Mouse (Mus musculus) kidney, embryonic 16.5 days (tissue): Measurements from ENCODE around the gene Gng5. TPM values are rescaled to one million over a fixed set of nuclear protein-coding genes. Genes with fewer than 3 reads are reported as not detected.

ENCODE experiments used
- ATAC-seq: fragments of 200-750 bp; cut with Nextera tagmentation; 2 replicates; pipeline ENCODE4 v1.8.0; 2017; ENCODE audit warnings: moderate TSS enrichment; ENCODE audit not compliant: low FRiP score, low TSS enrichment
- H3K27ac ChIP-seq: fragments of 300-500 bp; sonication (generic); 2 replicates; pipeline ENCODE4 v1.5.1; 2014; ENCODE audit warnings: low read length
- H3K27me3 ChIP-seq: fragments of 300-500 bp; sonication (generic); 2 replicates; pipeline ENCODE4 v1.6.1; 2014; ENCODE audit warnings: low read length, control low read depth, mixed read lengths; ENCODE audit not compliant: insufficient read depth
- H3K36me3 ChIP-seq: fragments of 300-500 bp; sonication (generic); 2 replicates; pipeline ENCODE4 v1.6.1; 2014; ENCODE audit warnings: low read length, control low read depth, mixed read lengths; ENCODE audit not compliant: insufficient read depth
- H3K4me1 ChIP-seq: fragments of 300-500 bp; sonication (generic); 2 replicates; pipeline ENCODE4 v1.6.1; 2014; ENCODE audit warnings: low read length, control low read depth, mixed read lengths; ENCODE audit not compliant: insufficient read depth
- H3K4me2 ChIP-seq: fragments of 300-500 bp; sonication (generic); replicated peaks from 2 replicates; pipeline ENCODE4 v1.6.1; 2014; ENCODE audit warnings: low read depth, low read length
- H3K4me3 ChIP-seq: fragments of 300-500 bp; sonication (generic); 2 replicates; pipeline ENCODE4 v1.5.1; 2014; ENCODE audit warnings: mild to moderate bottlenecking, low read length
- H3K9ac ChIP-seq: fragments of 300-500 bp; sonication (generic); replicated peaks from 2 replicates; pipeline ENCODE4 v1.6.1; 2014; ENCODE audit warnings: low read length
- H3K9me3 ChIP-seq: fragments of 300-500 bp; sonication (generic); 2 replicates; pipeline ENCODE4 v1.6.1; 2016; ENCODE audit warnings: low read length, control low read depth
- WGBS: fragments of 180-500 bp; shearing (Covaris S2); extraction: QIAGEN DNeasy Blood & Tissue Kit; methylation state at CpG from one replicate; pipeline ENCODE4 v1.1.7; 2014; 5-methylcytosine and 5-hydroxymethylcytosine counted together
- polyA plus RNA-seq: library from polyadenylated mRNA; unstranded; fragments of >200 nt; fragmentation: Nextera tagmentation; extraction: Ambion mirVana; gene quantifications from 2 replicates; pipeline ENCODE4 v1.2.1, GENCODE M21; 2015

Gene Gng5
- 865 and 917 TPM in 2 replicates for polyA plus RNA-seq

GRCm38 (mm10) chr3:146499431-146500002 lies at the start of gene Gng5, which contains the start of gene Spata1:
TSS of gene Gng5 (plus strand) at chr3:146499807.
TSS of gene Spata1 (minus strand) at chr3:146499753.
- peak within 1 kb of the TSS; percentile 97 for H3K27ac ChIP-seq
- peak; percentile 96 for ATAC-seq
- peaks cover 27% of the 10 kb centered on the region for H3K4me1 ChIP-seq
- H3K9ac ChIP-seq = peak within 1 kb of the TSS; percentile 98
- WGBS = 0% methylated on average over 47 of the region's 88 CpGs
- H3K4me3 ChIP-seq = peak within 1 kb of the TSS; percentile 95
- H3K4me2 ChIP-seq = peak within 1 kb of the TSS; percentile 84
- peaks cover 8% of the 10 kb centered on the region for H3K36me3 ChIP-seq
- H3K27me3 ChIP-seq = no peaks in the 10 kb centered on the region
- H3K9me3 ChIP-seq = no peaks in the 10 kb centered on the region

GRCm38 (mm10) chr3:146450371-146450841 lies 49.2 kb upstream of the Gng5 start:
- Histone ChIP-seq H3K4me1 (peaks cover 10% of the 10 kb centered on the region; the same call in 1 of the 2 replicates), H3K27me3 (no peaks in the 10 kb centered on the region), H3K4me3 (peak overlapping the region; percentile 75), H3K27ac (peak overlapping the region; percentile 93), H3K4me2 (peak overlapping the region; percentile 85), H3K9ac (peak overlapping the region; percentile 90), H3K36me3 (peaks cover 4% of the 10 kb centered on the region; the same call in 1 of the 2 replicates), H3K9me3 (0 out of 2 replicates have a peak, but pooled peaks cover 5% of the 10 kb centered on the region)
- WGBS = 0% methylated on average over 29 of the region's 29 CpGs
- ATAC-seq = peak; percentile 100

- H3K4me2 ChIP-seq = peak overlapping the region; percentile 85
- no peak for ATAC-seq
- no peak overlapping the region for H3K9ac ChIP-seq
- 91% methylated on average over 5 of the region's 5 CpGs for WGBS
- H3K4me3 ChIP-seq = no peak overlapping the region
- no peaks in the 10 kb centered on the region for H3K9me3 ChIP-seq
- H3K27ac ChIP-seq = no peak overlapping the region
- H3K27me3 ChIP-seq = no peaks in the 10 kb centered on the region
- peaks cover 10% of the 10 kb centered on the region; the same call in 1 of the 2 replicates for H3K4me1 ChIP-seq
- H3K36me3 ChIP-seq = no peaks in the 10 kb centered on the region
Observed at GRCm38 (mm10) chr3:146451375-146451774, 48.2 kb upstream of the Gng5 start.

- WGBS = 54% methylated on average over 2 of the region's 2 CpGs
- no peak for ATAC-seq
- H3K9me3 ChIP-seq = no peaks in the 10 kb centered on the region
- H3K27me3 ChIP-seq = no peaks in the 10 kb centered on the region
- no peaks in the 10 kb centered on the region for H3K36me3 ChIP-seq
- no peak overlapping the region for H3K9ac ChIP-seq
- H3K27ac ChIP-seq = no peak overlapping the region
- no peaks in the 10 kb centered on the region for H3K4me1 ChIP-seq
- H3K4me3 ChIP-seq = no peak overlapping the region
- no peak overlapping the region for H3K4me2 ChIP-seq
Observed at GRCm38 (mm10) chr3:146462939-146463338, 36.7 kb upstream of the Gng5 start.

- no peak for ATAC-seq
- H3K27me3 ChIP-seq = no peaks in the 10 kb centered on the region
- H3K4me2 ChIP-seq = no peak overlapping the region
- H3K9me3 ChIP-seq = no peaks in the 10 kb centered on the region
- WGBS = 89% methylated on average over 2 of the region's 2 CpGs
- no peaks in the 10 kb centered on the region for H3K4me1 ChIP-seq
- H3K27ac ChIP-seq = no peak overlapping the region
- H3K4me3 ChIP-seq = no peak overlapping the region
- H3K36me3 ChIP-seq = no peaks in the 10 kb centered on the region
- no peak overlapping the region for H3K9ac ChIP-seq
Observed at GRCm38 (mm10) chr3:146469226-146469625, 30.4 kb upstream of the Gng5 start.

GRCm38 (mm10) chr3:146472657-146473056 lies 26.9 kb upstream of the Gng5 start:
- no peaks in the 10 kb centered on the region for H3K9me3 ChIP-seq
- H3K4me3 ChIP-seq = no peak overlapping the region
- no peak overlapping the region for H3K9ac ChIP-seq
- WGBS = 79% methylated on average over 4 of the region's 4 CpGs
- no peaks in the 10 kb centered on the region for H3K36me3 ChIP-seq
- no peak overlapping the region for H3K4me2 ChIP-seq
- no peaks in the 10 kb centered on the region for H3K27me3 ChIP-seq
- H3K4me1 ChIP-seq = no peaks in the 10 kb centered on the region
- H3K27ac ChIP-seq = no peak overlapping the region
- no peak for ATAC-seq

GRCm38 (mm10) chr3:146473741-146474140 lies 25.9 kb upstream of the Gng5 start:
- no peak overlapping the region for H3K4me3 ChIP-seq
- no peaks in the 10 kb centered on the region for H3K36me3 ChIP-seq
- no peak for ATAC-seq
- no peaks in the 10 kb centered on the region for H3K4me1 ChIP-seq
- no peak overlapping the region for H3K27ac ChIP-seq
- no peak overlapping the region for H3K9ac ChIP-seq
- no peaks in the 10 kb centered on the region for H3K27me3 ChIP-seq
- H3K4me2 ChIP-seq = no peak overlapping the region
- H3K9me3 ChIP-seq = no peaks in the 10 kb centered on the region

- Histone ChIP-seq H3K36me3 (no peaks in the 10 kb centered on the region), H3K9ac (no peak overlapping the region), H3K4me2 (no peak overlapping the region), H3K27ac (no peak overlapping the region), H3K4me1 (no peaks in the 10 kb centered on the region), H3K4me3 (no peak overlapping the region), H3K9me3 (no peaks in the 10 kb centered on the region), H3K27me3 (no peaks in the 10 kb centered on the region)
- WGBS = 77% methylated on average over 3 of the region's 3 CpGs
- no peak for ATAC-seq
Observed at GRCm38 (mm10) chr3:146474428-146474827, 25.2 kb upstream of the Gng5 start.

GRCm38 (mm10) chr3:146482044-146482443 lies 17.6 kb upstream of the Gng5 start:
- no peak overlapping the region for H3K4me2 ChIP-seq
- 61% methylated on average over 2 of the region's 2 CpGs for WGBS

GRCm38 (mm10) chr3:146486464-146486863 lies 13.1 kb upstream of the Gng5 start:
- no peak for ATAC-seq
- peaks cover 3% of the 10 kb centered on the region; the same call in 1 of the 2 replicates for H3K36me3 ChIP-seq
- H3K4me3 ChIP-seq = no peak overlapping the region
- no peak overlapping the region for H3K9ac ChIP-seq
- no peak overlapping the region for H3K27ac ChIP-seq
- no peaks in the 10 kb centered on the region for H3K4me1 ChIP-seq
- H3K4me2 ChIP-seq = no peak overlapping the region
- H3K9me3 ChIP-seq = no peaks in the 10 kb centered on the region
- H3K27me3 ChIP-seq = no peaks in the 10 kb centered on the region
- 81% methylated on average over 4 of the region's 4 CpGs for WGBS

More at GRCm38 (mm10) chr3:146482044-146482443, 17.6 kb upstream of the Gng5 start:
- Histone ChIP-seq H3K36me3 (peaks cover 3% of the 10 kb centered on the region; the same call in 1 of the 2 replicates), H3K9me3 (no peaks in the 10 kb centered on the region), H3K27me3 (no peaks in the 10 kb centered on the region), H3K4me3 (no peak overlapping the region), H3K27ac (no peak overlapping the region), H3K4me1 (no peaks in the 10 kb centered on the region), H3K9ac (no peak overlapping the region)
- no peak for ATAC-seq
